Mouse (Mus musculus): ENCODE measurements at regions not wholly inside any gene's neighbourhood (a gene's known extent, or its start where the extent isn't known, plus 50 kb on each side); places are given as distances from the start of the nearest gene placed in this dataset.

DNA sequence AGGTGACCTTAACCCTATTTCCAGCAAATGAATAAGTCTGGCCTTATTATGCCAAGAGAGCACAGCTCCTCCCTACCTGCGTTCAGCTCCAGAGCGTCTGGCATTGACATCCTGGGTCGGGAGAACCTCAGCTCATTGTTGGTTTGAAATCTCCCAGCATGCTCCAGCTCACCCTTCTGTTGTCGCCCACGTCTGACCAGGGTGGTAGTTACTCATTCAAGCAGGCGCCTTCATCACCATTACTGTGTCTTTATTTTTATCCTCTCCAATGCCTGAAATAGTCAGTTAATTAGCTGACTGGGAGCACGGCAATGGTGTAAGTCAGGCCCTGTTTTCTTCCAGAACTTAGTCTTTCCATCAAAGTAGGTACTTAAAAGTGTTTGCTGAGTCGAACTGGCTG lies 90.8 kb upstream of the Cxcr4 start:
- no peak for ATAC-seq (ENCODE audit: insufficient number of reproducible peaks, insufficient read depth, low FRiP score, low TSS enrichment)
- H3K4me1 ChIP-seq = peaks cover 10% of the 10 kb centered on the region

DNA sequence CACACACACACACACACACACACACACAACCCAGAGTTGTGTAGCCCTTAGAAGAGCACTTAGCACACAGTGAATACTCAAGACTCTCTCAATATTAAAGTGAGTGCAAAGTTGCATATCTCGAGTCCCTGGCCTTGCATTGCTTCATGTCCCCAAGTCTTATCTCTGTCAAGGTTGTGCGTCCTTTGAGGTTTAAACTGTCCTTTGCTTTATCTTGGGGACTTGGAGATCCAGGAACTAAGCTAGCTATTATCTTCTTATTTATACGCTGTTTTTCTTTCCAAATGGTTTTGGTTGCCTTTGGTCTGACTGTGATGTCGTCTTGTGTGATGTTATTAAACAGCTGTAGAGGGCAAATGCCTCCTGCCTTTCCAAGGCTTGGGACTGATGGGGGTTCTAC lies 89.2 kb upstream of the Cxcr4 start:
- H3K27me3 ChIP-seq = no peaks in the 10 kb centered on the region
- H3K36me3 ChIP-seq = no peaks in the 10 kb centered on the region
- H3K9ac ChIP-seq = no peak overlapping the region
- H3K4me1 ChIP-seq = no peaks in the 10 kb centered on the region; the same call in 1 of the 2 replicates
- H3K4me2 ChIP-seq (replicated peaks) = no peak overlapping the region
- no peak for ATAC-seq (ENCODE audit: insufficient number of reproducible peaks, insufficient read depth, low FRiP score, low TSS enrichment)
- no peak overlapping the region for H3K4me3 ChIP-seq
- H3K27ac ChIP-seq = no peak overlapping the region
- H3K9me3 ChIP-seq = no peaks in the 10 kb centered on the region
- WGBS = 75% methylated on average over 4 of the region's 4 CpGs

More for the DNA sequence above, 90.8 kb upstream of the Cxcr4 start:
- Histone ChIP-seq H3K9me3 (no peaks in the 10 kb centered on the region), H3K27me3 (no peaks in the 10 kb centered on the region), H3K9ac (no peak overlapping the region), H3K36me3 (no peaks in the 10 kb centered on the region), H3K27ac (no peak overlapping the region), H3K4me3 (no peak overlapping the region), H3K4me2 (replicated peaks) (no peak overlapping the region)
- WGBS = 70% methylated on average over 8 of the region's 8 CpGs

DNA sequence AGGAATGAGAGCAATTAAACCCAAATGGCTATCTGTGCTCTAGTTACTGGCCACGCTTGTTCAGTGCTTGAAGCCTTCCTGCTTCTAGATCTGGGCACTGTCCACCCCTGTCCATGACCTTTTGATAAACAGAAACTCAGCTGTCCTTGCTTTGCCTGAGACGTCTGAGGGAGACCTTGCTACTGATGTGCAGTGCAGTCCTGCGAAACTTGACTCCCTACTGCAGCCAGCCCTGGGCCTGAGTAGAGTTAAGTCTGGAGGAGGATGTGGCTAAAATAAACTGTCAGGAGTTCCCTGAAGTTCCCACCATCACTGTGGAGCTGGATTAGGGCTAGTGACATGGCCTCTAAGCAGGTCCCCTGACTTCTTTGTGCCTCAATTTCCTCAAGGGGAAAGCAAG lies 88.4 kb upstream of the Cxcr4 start:
- Histone ChIP-seq H3K4me3 (no peak overlapping the region), H3K9ac (no peak overlapping the region), H3K27ac (no peak overlapping the region), H3K4me1 (no peaks in the 10 kb centered on the region), H3K4me2 (replicated peaks) (no peak overlapping the region), H3K27me3 (no peaks in the 10 kb centered on the region), H3K9me3 (no peaks in the 10 kb centered on the region), H3K36me3 (no peaks in the 10 kb centered on the region)
- WGBS = 29% methylated on average over 3 of the region's 3 CpGs
- ATAC-seq (ENCODE audit: insufficient number of reproducible peaks, insufficient read depth, low FRiP score, low TSS enrichment) = no peak

DNA sequence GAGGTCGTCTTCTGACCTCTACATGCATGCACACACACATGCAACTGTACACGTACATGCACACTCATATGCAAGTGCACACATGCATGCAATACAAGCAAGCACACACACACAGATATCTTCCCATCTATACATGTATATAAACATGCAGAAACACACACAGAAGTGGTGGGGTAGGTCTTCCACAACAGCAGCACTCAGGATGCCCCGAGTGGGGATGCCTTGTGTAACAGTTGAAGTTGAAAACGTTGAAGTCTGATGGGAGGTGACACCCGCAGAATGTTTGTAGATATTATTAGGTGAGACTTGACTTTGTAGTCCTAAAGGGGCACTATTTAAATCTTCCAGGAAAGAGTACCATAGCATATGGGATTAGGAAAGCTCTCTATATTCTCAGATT lies 87.9 kb upstream of the Cxcr4 start:
- H3K27ac ChIP-seq = no peak overlapping the region
- no peaks in the 10 kb centered on the region for H3K9me3 ChIP-seq
- H3K9ac ChIP-seq = no peak overlapping the region
- no peaks in the 10 kb centered on the region for H3K27me3 ChIP-seq
- H3K4me2 ChIP-seq (replicated peaks) = no peak overlapping the region
- H3K36me3 ChIP-seq = no peaks in the 10 kb centered on the region
- H3K4me1 ChIP-seq = no peaks in the 10 kb centered on the region
- H3K4me3 ChIP-seq = no peak overlapping the region
- WGBS = 78% methylated on average over 5 of the region's 5 CpGs
- no peak for ATAC-seq (ENCODE audit: insufficient number of reproducible peaks, insufficient read depth, low FRiP score, low TSS enrichment)

DNA sequence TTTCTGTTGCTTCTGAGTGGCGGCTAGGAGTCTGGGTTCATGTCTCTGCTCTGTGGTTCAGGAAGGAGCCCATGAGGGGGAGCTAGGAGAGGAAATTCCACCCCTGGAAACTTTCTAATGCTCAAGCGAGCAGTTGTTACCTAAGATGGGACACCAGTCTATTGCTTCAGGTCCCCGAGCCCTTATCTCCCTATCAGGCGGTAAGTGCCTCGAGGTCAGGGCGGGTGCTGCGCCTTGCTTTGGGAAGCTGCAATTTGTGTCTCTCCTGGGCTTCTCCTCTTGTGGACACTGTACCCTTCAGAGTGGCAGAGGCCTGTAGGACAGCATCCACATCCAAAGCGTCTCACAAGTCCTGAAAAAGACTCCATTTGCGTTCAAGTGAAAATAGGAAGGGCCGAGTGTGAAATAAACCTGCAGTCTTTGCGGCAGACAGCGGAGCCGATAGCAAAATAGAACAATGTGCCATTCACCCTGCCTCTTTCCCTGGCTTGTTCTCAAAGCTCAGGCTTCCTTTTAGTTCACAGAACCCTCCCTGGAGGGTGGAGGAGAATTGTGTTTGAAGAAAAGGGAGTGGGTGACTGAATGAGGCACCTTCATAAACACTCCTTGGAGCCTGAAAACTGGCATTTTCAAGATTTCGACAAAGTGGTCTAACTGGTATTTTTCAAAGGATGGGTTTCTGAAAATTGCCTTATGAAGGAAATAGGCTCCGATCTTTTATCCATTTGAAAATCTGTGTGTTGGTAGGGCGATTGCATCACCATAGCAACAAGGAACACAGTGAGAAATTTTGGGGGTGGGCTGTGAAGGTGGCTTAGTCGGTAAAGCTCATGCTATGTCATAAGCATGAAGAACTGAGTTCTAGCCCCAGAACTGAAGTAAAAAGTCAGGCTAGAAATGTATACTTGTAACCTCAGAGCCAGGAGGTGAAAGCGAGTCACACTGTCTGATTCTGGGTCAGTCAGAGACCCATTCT lies 87.2 kb upstream of the Cxcr4 start:
- Histone ChIP-seq H3K27ac (0 out of 2 replicates have a peak overlapping the region, but pooled peaks have one; percentile 17), H3K27me3 (no peaks in the 10 kb centered on the region), H3K36me3 (no peaks in the 10 kb centered on the region), H3K9me3 (no peaks in the 10 kb centered on the region), H3K4me3 (no peak overlapping the region), H3K9ac (no peak overlapping the region), H3K4me1 (no peaks in the 10 kb centered on the region), H3K4me2 (replicated peaks) (no peak overlapping the region)
- ATAC-seq (ENCODE audit: insufficient number of reproducible peaks, insufficient read depth, low FRiP score, low TSS enrichment) = no peak
- 31% methylated on average over 18 of the region's 18 CpGs for WGBS

DNA sequence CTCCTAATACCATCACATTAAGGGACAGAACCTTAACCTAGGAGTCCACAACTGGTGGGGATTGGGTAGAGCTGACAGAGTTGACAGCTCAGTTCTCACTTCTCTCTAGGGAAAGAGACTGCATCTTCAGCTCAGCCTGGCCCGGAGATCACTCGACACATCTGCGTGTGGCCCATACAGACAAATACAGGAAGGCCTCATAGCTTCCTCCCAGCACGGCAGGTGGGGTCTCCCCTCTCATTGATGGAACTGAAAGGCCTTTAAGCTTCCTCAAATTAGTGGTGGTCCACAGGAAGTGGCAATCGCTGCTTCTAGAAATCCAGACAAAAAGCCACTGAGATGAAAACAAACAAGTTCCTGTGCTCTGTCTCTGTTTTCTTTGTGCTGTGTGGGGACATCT lies 83.4 kb upstream of the Cxcr4 start:
- ATAC-seq (ENCODE audit: insufficient number of reproducible peaks, insufficient read depth, low FRiP score, low TSS enrichment) = no peak

DNA sequence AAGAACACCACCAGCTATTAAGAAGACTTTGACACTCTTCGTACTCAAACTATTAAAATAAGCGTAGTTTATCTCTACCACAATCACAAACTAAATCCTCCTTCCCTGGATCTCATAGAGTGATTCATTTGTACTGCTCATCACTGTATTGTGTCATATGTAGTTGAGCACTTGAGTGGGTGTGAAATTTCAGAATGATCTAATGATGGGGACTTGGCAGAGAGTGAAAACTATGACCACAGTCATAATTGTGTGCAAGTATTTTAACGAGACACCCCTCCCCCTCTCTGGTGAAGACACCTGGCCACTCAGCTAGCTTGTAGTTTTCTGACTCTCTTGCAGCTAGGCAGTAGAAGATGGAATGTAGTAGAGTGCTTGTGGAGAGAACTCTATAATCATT lies 80.2 kb upstream of the Cxcr4 start:
- ATAC-seq (ENCODE audit: insufficient number of reproducible peaks, insufficient read depth, low FRiP score, low TSS enrichment) = no peak
- Histone ChIP-seq H3K4me2 (replicated peaks) (no peak overlapping the region), H3K27me3 (no peaks in the 10 kb centered on the region), H3K36me3 (no peaks in the 10 kb centered on the region), H3K4me3 (no peak overlapping the region), H3K9me3 (no peaks in the 10 kb centered on the region), H3K9ac (no peak overlapping the region), H3K27ac (no peak overlapping the region), H3K4me1 (no peaks in the 10 kb centered on the region; the same call in 1 of the 2 replicates)
- WGBS = 81% methylated on average over 3 of the region's 3 CpGs

More for the DNA sequence above, 83.4 kb upstream of the Cxcr4 start:
- no peak overlapping the region for H3K4me3 ChIP-seq
- H3K27me3 ChIP-seq = no peaks in the 10 kb centered on the region
- 63% methylated on average over 5 of the region's 5 CpGs for WGBS
- no peaks in the 10 kb centered on the region for H3K36me3 ChIP-seq
- H3K27ac ChIP-seq = no peak overlapping the region
- no peaks in the 10 kb centered on the region for H3K9me3 ChIP-seq
- no peak overlapping the region for H3K9ac ChIP-seq
- no peaks in the 10 kb centered on the region; the same call in 1 of the 2 replicates for H3K4me1 ChIP-seq
- no peak overlapping the region for H3K4me2 ChIP-seq (replicated peaks)

DNA sequence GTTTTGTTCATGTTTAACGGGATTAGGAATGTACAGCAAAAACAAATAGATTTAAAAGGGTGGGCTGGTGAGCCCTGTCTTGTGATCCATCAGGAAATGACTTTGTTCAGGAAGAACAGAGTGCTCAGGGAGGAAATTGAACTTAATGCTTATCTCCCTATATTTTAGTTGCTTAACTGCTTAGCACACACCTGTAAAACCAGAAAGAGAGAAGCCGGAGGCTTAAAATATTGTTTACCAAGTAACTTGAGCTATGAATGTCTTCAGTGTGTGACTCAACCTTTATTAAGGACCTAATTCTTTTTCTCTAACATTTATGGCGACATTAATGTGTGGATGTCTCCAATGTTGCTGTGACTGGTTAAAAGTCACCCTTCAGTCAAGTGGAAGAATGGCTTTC lies 79.4 kb upstream of the Cxcr4 start:
- Histone ChIP-seq H3K9ac (no peak overlapping the region), H3K4me3 (no peak overlapping the region), H3K27ac (no peak overlapping the region), H3K4me2 (replicated peaks) (no peak overlapping the region), H3K4me1 (no peaks in the 10 kb centered on the region; the same call in 1 of the 2 replicates), H3K27me3 (no peaks in the 10 kb centered on the region), H3K9me3 (no peaks in the 10 kb centered on the region), H3K36me3 (no peaks in the 10 kb centered on the region)
- ATAC-seq (ENCODE audit: insufficient number of reproducible peaks, insufficient read depth, low FRiP score, low TSS enrichment) = no peak
- 68% methylated on average over 3 of the region's 3 CpGs for WGBS

DNA sequence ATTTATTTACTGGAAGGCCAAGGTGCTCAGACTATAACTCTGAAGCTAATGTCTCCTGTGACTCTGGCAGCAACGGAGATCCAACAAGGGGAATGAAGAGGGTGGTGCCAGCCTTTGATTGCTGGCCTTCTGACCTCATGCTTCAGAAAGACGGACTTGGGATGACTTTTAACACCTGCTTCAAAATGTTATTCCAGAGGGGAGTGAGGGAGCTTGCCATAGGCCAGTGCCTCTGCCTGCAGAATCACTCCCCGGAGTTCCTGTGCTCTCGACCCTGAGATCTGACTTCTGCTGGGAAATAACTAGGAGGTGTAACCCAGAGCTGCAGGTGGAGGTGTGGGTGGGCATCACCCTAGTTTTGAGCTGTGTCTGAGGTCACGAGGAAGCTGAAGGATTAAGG lies 78.9 kb upstream of the Cxcr4 start:
- 58% methylated on average over 5 of the region's 5 CpGs for WGBS
- H3K27ac ChIP-seq = no peak overlapping the region
- no peak overlapping the region for H3K4me2 ChIP-seq (replicated peaks)
- H3K9ac ChIP-seq = no peak overlapping the region
- H3K4me3 ChIP-seq = no peak overlapping the region
- ATAC-seq (ENCODE audit: insufficient number of reproducible peaks, insufficient read depth, low FRiP score, low TSS enrichment) = no peak
- no peaks in the 10 kb centered on the region for H3K27me3 ChIP-seq
- no peaks in the 10 kb centered on the region for H3K9me3 ChIP-seq
- no peaks in the 10 kb centered on the region for H3K36me3 ChIP-seq
- H3K4me1 ChIP-seq = no peaks in the 10 kb centered on the region; the same call in 1 of the 2 replicates

DNA sequence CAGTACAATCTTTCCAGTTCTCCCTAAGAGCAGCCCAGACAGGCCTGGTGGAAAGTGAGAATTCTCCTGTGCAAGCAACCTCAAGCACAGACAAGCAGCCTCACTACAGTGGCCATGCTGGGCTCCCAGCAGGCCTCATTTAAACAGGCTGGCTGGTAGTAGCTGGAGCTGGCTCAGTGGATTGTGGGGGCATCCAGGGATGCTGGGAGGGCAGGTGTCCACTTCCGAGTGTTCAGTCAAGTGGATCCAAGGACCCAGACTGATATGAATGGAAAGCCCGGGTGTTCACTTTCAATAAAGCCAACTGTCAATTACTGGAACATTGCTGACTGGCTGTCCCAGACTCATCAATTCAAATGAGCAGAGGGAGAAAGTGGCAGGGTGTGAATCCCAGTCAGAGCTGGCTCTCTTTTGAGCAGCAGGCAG lies 77.2 kb upstream of the Cxcr4 start:
- no peaks in the 10 kb centered on the region for H3K27me3 ChIP-seq
- no peak overlapping the region for H3K4me2 ChIP-seq (replicated peaks)
- H3K36me3 ChIP-seq = no peaks in the 10 kb centered on the region
- 58% methylated on average over 2 of the region's 2 CpGs for WGBS
- no peak overlapping the region for H3K27ac ChIP-seq
- no peaks in the 10 kb centered on the region for H3K9me3 ChIP-seq
- ATAC-seq (ENCODE audit: insufficient number of reproducible peaks, insufficient read depth, low FRiP score, low TSS enrichment) = no peak
- H3K4me1 ChIP-seq = no peaks in the 10 kb centered on the region; the same call in 1 of the 2 replicates
- no peak overlapping the region for H3K4me3 ChIP-seq
- no peak overlapping the region for H3K9ac ChIP-seq

DNA sequence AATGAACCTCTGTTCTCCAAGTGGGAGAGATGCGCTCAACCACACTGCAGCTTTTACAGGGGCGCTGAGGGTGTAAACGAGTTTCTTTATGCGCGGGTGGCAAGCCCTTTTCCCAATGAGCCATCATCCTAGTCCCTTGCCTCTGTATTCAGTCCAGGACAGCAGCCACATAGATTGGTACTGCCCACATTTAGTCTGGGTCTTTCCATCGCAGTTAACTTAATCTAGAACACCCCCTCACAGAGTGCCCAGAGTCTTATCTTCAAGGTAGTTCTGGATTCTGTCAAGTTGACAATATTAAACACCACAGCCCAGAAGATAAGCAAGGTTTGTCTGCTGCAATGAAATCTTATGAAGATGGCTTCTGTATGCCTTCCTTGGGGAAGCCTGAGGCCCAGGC lies 76.6 kb upstream of the Cxcr4 start:
- ATAC-seq (ENCODE audit: insufficient number of reproducible peaks, insufficient read depth, low FRiP score, low TSS enrichment) = no peak
- 84% methylated on average over 6 of the region's 6 CpGs for WGBS
- H3K36me3 ChIP-seq = no peaks in the 10 kb centered on the region
- no peaks in the 10 kb centered on the region for H3K9me3 ChIP-seq
- H3K27me3 ChIP-seq = no peaks in the 10 kb centered on the region
- H3K9ac ChIP-seq = no peak overlapping the region
- H3K4me2 ChIP-seq (replicated peaks) = no peak overlapping the region
- no peaks in the 10 kb centered on the region; the same call in 1 of the 2 replicates for H3K4me1 ChIP-seq
- H3K4me3 ChIP-seq = no peak overlapping the region
- no peak overlapping the region for H3K27ac ChIP-seq

DNA sequence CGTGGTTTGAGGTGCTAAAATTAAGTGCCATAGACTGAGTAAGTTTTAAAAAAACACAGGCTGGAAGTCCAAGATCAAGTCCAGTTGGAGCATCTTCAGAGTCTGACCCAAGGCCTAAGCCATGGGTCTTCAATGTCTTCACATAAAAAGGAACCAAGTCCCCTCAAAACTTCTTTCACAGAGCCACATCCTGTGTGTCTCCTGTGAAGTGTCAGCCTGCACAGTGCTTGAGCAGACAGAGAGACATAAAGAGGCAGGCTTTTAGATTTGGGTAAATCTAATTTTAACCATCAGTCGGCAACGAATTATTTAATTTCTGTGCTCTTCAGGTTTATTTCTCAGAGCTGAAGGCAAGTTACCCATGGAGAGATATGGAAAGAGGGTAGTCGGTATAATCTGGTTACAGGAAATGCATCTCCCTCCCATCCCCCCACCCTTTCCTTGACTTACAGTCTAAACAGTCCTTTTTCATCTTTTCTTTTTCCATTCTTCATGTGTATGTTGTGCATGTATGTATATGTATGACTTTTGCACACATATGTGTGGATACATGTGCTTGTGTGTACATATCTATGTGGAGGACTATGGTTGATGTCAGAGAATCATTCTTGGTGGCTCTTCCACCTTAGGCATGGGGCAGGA lies 75.1 kb upstream of the Cxcr4 start:
- Histone ChIP-seq H3K36me3 (no peaks in the 10 kb centered on the region), H3K9ac (no peak overlapping the region), H3K27ac (no peak overlapping the region), H3K4me1 (no peaks in the 10 kb centered on the region; the same call in 1 of the 2 replicates), H3K9me3 (no peaks in the 10 kb centered on the region), H3K4me2 (replicated peaks) (no peak overlapping the region), H3K27me3 (no peaks in the 10 kb centered on the region), H3K4me3 (no peak overlapping the region)
- WGBS = 80% methylated on average over 4 of the region's 4 CpGs
- ATAC-seq (ENCODE audit: insufficient number of reproducible peaks, insufficient read depth, low FRiP score, low TSS enrichment) = no peak

Data from embryonic facial prominence, embryonic 12.5 days (tissue).